Mouse (Mus musculus): ENCODE measurements around the gene Vdac2. TPM values are rescaled to one million over a fixed set of nuclear protein-coding genes. Genes with fewer than 3 reads are reported as not detected.

The Vdac2 gene
- polyA plus RNA-seq (2012; rRNA removed) (146 and 150 TPM in 2 replicates), polyA plus RNA-seq (2014; fragmentation: Nextera tagmentation; extraction: Ambion mirVana) (215 and 226 TPM in 2 replicates)

DNA sequence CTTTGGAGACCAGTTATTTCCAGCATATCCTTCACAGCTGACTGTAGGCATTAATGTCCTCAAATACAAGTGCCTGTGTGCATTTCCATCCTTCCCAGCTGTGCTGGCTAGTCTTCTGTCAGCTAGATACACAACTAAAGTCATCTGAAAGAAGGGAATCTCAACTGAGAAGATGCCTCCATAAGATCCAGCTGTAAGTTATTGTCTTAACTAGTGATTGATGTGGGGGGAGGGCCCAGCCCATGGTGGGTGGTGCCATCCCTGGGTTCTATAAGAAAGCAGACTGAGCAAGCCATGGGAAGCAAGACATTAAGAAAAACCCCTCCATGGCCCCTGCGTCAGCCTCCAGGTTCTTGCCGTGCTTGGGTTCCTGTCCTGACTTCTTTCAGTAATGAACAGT lies at the start of gene Vdac2:
TSS of gene Vdac2 (plus strand) at position 301 of the 400 bp plus-strand sequence.
- H3K36me3 ChIP-seq (ENCODE audit: control insufficient read depth, insufficient read depth, low read length): no peaks in the 10 kb centered on the region
- peaks cover 6% of the 10 kb centered on the region; the same call in 1 of the 2 replicates for H3K4me1 ChIP-seq (ENCODE audit: control insufficient read depth, insufficient read depth, low read length)
- DNase-seq (ENCODE audit: low spot score) (no peak), ATAC-seq (ENCODE audit: low FRiP score, low read depth) (no peak)
- H3K4me2 ChIP-seq (replicated peaks; ENCODE audit: low read depth, low read length, severe bottlenecking): no peak within 1 kb of the TSS
- H3K9ac ChIP-seq (ENCODE audit: low read depth, low read length, severe bottlenecking): no peak within 1 kb of the TSS
- no peaks in the 10 kb centered on the region for H3K27me3 ChIP-seq (ENCODE audit: control insufficient read depth, insufficient read depth, low read length)
- no peak for TF ChIP-seq POLR2A (IDR thresholded peaks at IDR 0.05; ENCODE audit: borderline replicate concordance, extremely low read depth, insufficient read depth, insufficient read length)
- H3K27ac ChIP-seq (replicated peaks; ENCODE audit: low read depth, low read length): no peak within 1 kb of the TSS
- H3K9me3 ChIP-seq (ENCODE audit: control insufficient read depth, low read length): no peaks in the 10 kb centered on the region
- WGBS: 88% methylated on average over 2 of the region's 2 CpGs
- H3K4me3 ChIP-seq (replicated peaks; ENCODE audit: low read length): no peak within 1 kb of the TSS

- ATAC-seq (ENCODE audit: low FRiP score, low read depth): no peak
- H3K27me3 ChIP-seq (ENCODE audit: control insufficient read depth, insufficient read depth, low read length): no peaks in the 10 kb centered on the region
- H3K4me2 ChIP-seq (replicated peaks; ENCODE audit: low read depth, low read length, severe bottlenecking): no peak overlapping the region
- no peaks in the 10 kb centered on the region for H3K4me1 ChIP-seq (ENCODE audit: control insufficient read depth, insufficient read depth, low read length)
- H3K36me3 ChIP-seq (ENCODE audit: control insufficient read depth, insufficient read depth, low read length): peaks cover 37% of the 10 kb centered on the region
- H3K9ac ChIP-seq (ENCODE audit: low read depth, low read length, severe bottlenecking): no peak overlapping the region
- no peaks in the 10 kb centered on the region for H3K9me3 ChIP-seq (ENCODE audit: control insufficient read depth, low read length)
- 93% methylated on average over 4 of the region's 4 CpGs for WGBS
- DNase-seq (ENCODE audit: low spot score): no peak
- H3K27ac ChIP-seq (replicated peaks; ENCODE audit: low read depth, low read length): no peak overlapping the region
- H3K4me3 ChIP-seq (replicated peaks; ENCODE audit: low read length): no peak overlapping the region
- no peak for TF ChIP-seq POLR2A (IDR thresholded peaks at IDR 0.05; ENCODE audit: borderline replicate concordance, extremely low read depth, insufficient read depth, insufficient read length)
Measured at GRCm38 (mm10) chr14:21776201-21776600, 48.8 kb upstream of the Vdac2 start.

- ATAC-seq (ENCODE audit: low FRiP score, low read depth) (no peak), DNase-seq (ENCODE audit: low spot score) (no peak)
- no peaks in the 10 kb centered on the region for H3K9me3 ChIP-seq (ENCODE audit: control insufficient read depth, low read length)
- no peaks in the 10 kb centered on the region for H3K27me3 ChIP-seq (ENCODE audit: control insufficient read depth, insufficient read depth, low read length)
- H3K4me2 ChIP-seq (replicated peaks; ENCODE audit: low read depth, low read length, severe bottlenecking): no peak overlapping the region
- H3K4me1 ChIP-seq (ENCODE audit: control insufficient read depth, insufficient read depth, low read length): no peaks in the 10 kb centered on the region
- H3K4me3 ChIP-seq (replicated peaks; ENCODE audit: low read length): no peak overlapping the region
- 88% methylated on average over 4 of the region's 4 CpGs for WGBS
- no peak overlapping the region for H3K9ac ChIP-seq (ENCODE audit: low read depth, low read length, severe bottlenecking)
- H3K36me3 ChIP-seq (ENCODE audit: control insufficient read depth, insufficient read depth, low read length): peaks cover 57% of the 10 kb centered on the region
- TF ChIP-seq POLR2A (IDR thresholded peaks at IDR 0.05; ENCODE audit: borderline replicate concordance, extremely low read depth, insufficient read depth, insufficient read length): no peak
- no peak overlapping the region for H3K27ac ChIP-seq (replicated peaks; ENCODE audit: low read depth, low read length)
Measured at GRCm38 (mm10) chr14:21786500-21786899, 38.5 kb upstream of the Vdac2 start.

- Histone ChIP-seq H3K36me3 (ENCODE audit: control insufficient read depth, insufficient read depth, low read length) (peaks cover 61% of the 10 kb centered on the region), H3K27me3 (ENCODE audit: control insufficient read depth, insufficient read depth, low read length) (no peaks in the 10 kb centered on the region), H3K9ac (ENCODE audit: low read depth, low read length, severe bottlenecking) (no peak overlapping the region), H3K4me3 (replicated peaks; ENCODE audit: low read length) (no peak overlapping the region), H3K4me2 (replicated peaks; ENCODE audit: low read depth, low read length, severe bottlenecking) (no peak overlapping the region), H3K4me1 (ENCODE audit: control insufficient read depth, insufficient read depth, low read length) (no peaks in the 10 kb centered on the region), H3K27ac (replicated peaks; ENCODE audit: low read depth, low read length) (no peak overlapping the region), H3K9me3 (ENCODE audit: control insufficient read depth, low read length) (no peaks in the 10 kb centered on the region)
- 86% methylated on average over 3 of the region's 3 CpGs for WGBS
- DNase-seq (ENCODE audit: low spot score): no peak
- no peak for TF ChIP-seq POLR2A (IDR thresholded peaks at IDR 0.05; ENCODE audit: borderline replicate concordance, extremely low read depth, insufficient read depth, insufficient read length)
- no peak for ATAC-seq (ENCODE audit: low FRiP score, low read depth)
Measured at GRCm38 (mm10) chr14:21787374-21787773, 37.7 kb upstream of the Vdac2 start.

DNA sequence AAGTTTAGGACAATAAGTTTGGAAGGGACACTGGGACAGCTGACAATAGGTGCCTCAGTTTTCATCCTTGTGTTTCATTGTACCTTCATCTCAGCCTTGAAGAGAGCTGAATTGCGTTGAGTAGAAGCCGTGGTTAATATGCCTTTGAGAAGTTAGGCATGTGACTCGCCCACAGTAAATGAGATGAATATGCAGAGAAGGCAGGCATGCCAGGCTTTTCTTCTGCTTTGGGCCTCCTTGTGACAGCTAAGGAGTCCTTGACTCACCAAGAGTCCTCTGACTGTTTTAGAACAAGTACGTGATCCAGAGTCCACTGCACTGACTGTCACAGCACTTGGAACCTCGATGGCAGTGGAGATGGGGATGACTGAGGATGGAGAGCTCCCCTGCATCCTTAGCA lies 36.9 kb upstream of the Vdac2 start:
- no peak overlapping the region for H3K4me3 ChIP-seq (replicated peaks; ENCODE audit: low read length)
- peaks cover 63% of the 10 kb centered on the region for H3K36me3 ChIP-seq (ENCODE audit: control insufficient read depth, insufficient read depth, low read length)
- no peak for TF ChIP-seq POLR2A (IDR thresholded peaks at IDR 0.05; ENCODE audit: borderline replicate concordance, extremely low read depth, insufficient read depth, insufficient read length)
- no peaks in the 10 kb centered on the region for H3K9me3 ChIP-seq (ENCODE audit: control insufficient read depth, low read length)
- H3K4me2 ChIP-seq (replicated peaks; ENCODE audit: low read depth, low read length, severe bottlenecking): no peak overlapping the region
- H3K9ac ChIP-seq (ENCODE audit: low read depth, low read length, severe bottlenecking): no peak overlapping the region
- H3K27me3 ChIP-seq (ENCODE audit: control insufficient read depth, insufficient read depth, low read length): no peaks in the 10 kb centered on the region
- DNase-seq (ENCODE audit: low spot score): no peak
- WGBS: 95% methylated on average over 5 of the region's 5 CpGs
- no peak overlapping the region for H3K27ac ChIP-seq (replicated peaks; ENCODE audit: low read depth, low read length)
- H3K4me1 ChIP-seq (ENCODE audit: control insufficient read depth, insufficient read depth, low read length): no peaks in the 10 kb centered on the region
- no peak for ATAC-seq (ENCODE audit: low FRiP score, low read depth)

Measured in limb, embryonic 14.5 days (tissue).